Mouse (Mus musculus) stomach, postnatal 0 days (tissue): ENCODE measurements around the gene Cfp.

Experiments
- CTCF ChIP-seq: IDR thresholded peaks from 2 replicates; pipeline ENCODE4 v1.5.1; 2016; ENCODE audit warnings: antibody characterized with exemption, low read depth, mild to moderate bottlenecking, moderate library complexity
- EP300 ChIP-seq: optimal IDR thresholded peaks from 2 replicates; pipeline ENCODE3; 2016; ENCODE audit warnings: antibody characterized with exemption

- no peak for TF ChIP-seq CTCF
- no peak for TF ChIP-seq EP300
Observed at GRCm38 (mm10) chrX:20921366-20921765, 10.0 kb downstream of the Cfp start.
